ENCODE assay signal across 8 mouse cellular contexts in genomic region chr1:170549059-170549458, GRCm38 (mm10). TPM values are rescaled to one million over a fixed set of nuclear protein-coding genes. Genes with fewer than 3 reads are reported as not detected.
DNase-seq lines count a peak whose midpoint lies in the region; ATAC-seq and TF ChIP-seq lines count a peak whose summit lies in the region.

No protein-coding gene starts in this region.

- no peaks in the 10 kb centered on the region for H3K27me3 ChIP-seq in forebrain, embryonic 14.5 days (replicated peaks; ENCODE audit: control insufficient read depth, insufficient read depth, low read length)
- no peaks in the 10 kb centered on the region for H3K27me3 ChIP-seq in forebrain, embryonic 12.5 days
- H3K27me3 ChIP-seq in neural tube, embryonic 13.5 days, result no peaks in the 10 kb centered on the region
- no peaks in the 10 kb centered on the region for H3K27me3 ChIP-seq in heart, postnatal 0 days (ENCODE audit: control insufficient read depth, insufficient read depth, low read length)
- H3K27me3 ChIP-seq in lung, embryonic 16.5 days (ENCODE audit: control insufficient read depth, insufficient read depth, low read depth, low read length), result no peaks in the 10 kb centered on the region

- no peaks in the 10 kb centered on the region for H3K9me3 ChIP-seq in forebrain, embryonic 14.5 days (replicated peaks; ENCODE audit: control insufficient read depth, low read length)
- H3K9me3 ChIP-seq in forebrain, embryonic 12.5 days, result no peaks in the 10 kb centered on the region
- no peaks in the 10 kb centered on the region for H3K9me3 ChIP-seq in neural tube, embryonic 13.5 days
- H3K9me3 ChIP-seq in heart, postnatal 0 days (replicated peaks; ENCODE audit: control insufficient read depth, low read length), result 0 out of 2 replicates have a peak, but pooled peaks cover 3% of the 10 kb centered on the region
- no peaks in the 10 kb centered on the region for H3K9me3 ChIP-seq in lung, embryonic 16.5 days (ENCODE audit: control insufficient read depth, low read length)

- peak; percentile 78; the same call in 1 of the 2 replicates for ATAC-seq in forebrain, embryonic 14.5 days
- no peak for ATAC-seq in forebrain, embryonic 12.5 days (ENCODE audit: low FRiP score)
- ATAC-seq in neural tube, embryonic 13.5 days (ENCODE audit: low read depth), result peak; percentile 44
- peak; percentile 53; the same call in 1 of the 2 replicates for ATAC-seq in heart, postnatal 0 days (ENCODE audit: insufficient read depth, low read depth)
- peak; percentile 82 for ATAC-seq in lung, embryonic 16.5 days (ENCODE audit: low read depth)
- ATAC-seq in erythroblast, adult 5-6 weeks (replicated peaks; ENCODE audit: low FRiP score, poor library complexity, severe bottlenecking), result no peak

- 30% methylated on average over 9 of the region's 9 CpGs for WGBS in forebrain, embryonic 14.5 days
- 67% methylated on average over 9 of the region's 9 CpGs for WGBS in forebrain, embryonic 12.5 days
- 73% methylated on average over 9 of the region's 9 CpGs for WGBS in neural tube, embryonic 13.5 days
- WGBS in heart, postnatal 0 days, result 50% methylated on average over 9 of the region's 9 CpGs
- 22% methylated on average over 9 of the region's 9 CpGs for WGBS in lung, embryonic 16.5 days

- H3K4me3 ChIP-seq in forebrain, embryonic 14.5 days (ENCODE audit: low read depth, low read length), result no peak overlapping the region
- no peak overlapping the region for H3K4me3 ChIP-seq in forebrain, embryonic 12.5 days (replicated peaks)
- no peak overlapping the region for H3K4me3 ChIP-seq in neural tube, embryonic 13.5 days
- H3K4me3 ChIP-seq in heart, postnatal 0 days (ENCODE audit: low read depth, low read length), result no peak overlapping the region
- 0 out of 2 replicates have a peak overlapping the region, but pooled peaks have one; percentile 2 for H3K4me3 ChIP-seq in lung, embryonic 16.5 days (ENCODE audit: low read length)

- H3K9ac ChIP-seq in forebrain, embryonic 14.5 days (ENCODE audit: low read length), result no peak overlapping the region
- no peak overlapping the region for H3K9ac ChIP-seq in forebrain, embryonic 12.5 days
- H3K9ac ChIP-seq in neural tube, embryonic 13.5 days, result no peak overlapping the region
- H3K9ac ChIP-seq in heart, postnatal 0 days (replicated peaks; ENCODE audit: low read depth, low read length), result no peak overlapping the region
- H3K9ac ChIP-seq in lung, embryonic 16.5 days (ENCODE audit: low read length), result no peak overlapping the region

- H3K36me3 ChIP-seq in forebrain, embryonic 14.5 days (ENCODE audit: control insufficient read depth, insufficient read depth, low read length), result no peaks in the 10 kb centered on the region
- no peaks in the 10 kb centered on the region for H3K36me3 ChIP-seq in forebrain, embryonic 12.5 days (replicated peaks)
- H3K36me3 ChIP-seq in neural tube, embryonic 13.5 days, result no peaks in the 10 kb centered on the region
- no peaks in the 10 kb centered on the region for H3K36me3 ChIP-seq in heart, postnatal 0 days (replicated peaks; ENCODE audit: control insufficient read depth, insufficient read depth, low read length)
- no peaks in the 10 kb centered on the region for H3K36me3 ChIP-seq in lung, embryonic 16.5 days (ENCODE audit: control insufficient read depth, insufficient read depth, low read length)

- no peak overlapping the region for H3K4me2 ChIP-seq in forebrain, embryonic 14.5 days (ENCODE audit: low read length)
- no peak overlapping the region for H3K4me2 ChIP-seq in forebrain, embryonic 12.5 days
- H3K4me2 ChIP-seq in neural tube, embryonic 13.5 days, result no peak overlapping the region
- peak overlapping the region; percentile 12 for H3K4me2 ChIP-seq in heart, postnatal 0 days (ENCODE audit: low read depth, low read length)
- H3K4me2 ChIP-seq in lung, embryonic 16.5 days (ENCODE audit: low read depth, low read length), result peak overlapping the region; percentile 35

- 0 out of 2 replicates have a peak, but pooled peaks cover 2% of the 10 kb centered on the region for H3K4me1 ChIP-seq in forebrain, embryonic 14.5 days (ENCODE audit: control insufficient read depth, insufficient read depth, low read length)
- H3K4me1 ChIP-seq in forebrain, embryonic 12.5 days, result peaks cover 5% of the 10 kb centered on the region
- 0 out of 2 replicates have a peak, but pooled peaks cover 7% of the 10 kb centered on the region for H3K4me1 ChIP-seq in neural tube, embryonic 13.5 days (replicated peaks)
- peaks cover 43% of the 10 kb centered on the region for H3K4me1 ChIP-seq in heart, postnatal 0 days (ENCODE audit: control insufficient read depth, insufficient read depth)
- peaks cover 4% of the 10 kb centered on the region; the same call in 1 of the 2 replicates for H3K4me1 ChIP-seq in lung, embryonic 16.5 days (replicated peaks; ENCODE audit: control insufficient read depth, insufficient read depth, low read length)

- DNase-seq in forebrain, embryonic 14.5 days (ENCODE audit: low spot score), result peak; percentile 92
- no peak for DNase-seq in neural tube, embryonic 10.5 days (ENCODE audit: extremely low spot score, low spot score)
- DNase-seq in heart, postnatal 0 days (ENCODE audit: low spot score), result peak; percentile 78
- DNase-seq in urinary bladder, adult 2 months (ENCODE audit: low spot score), result no peak

- no peak for TF ChIP-seq CTCF in heart, postnatal 0 days (IDR thresholded peaks at IDR 0.05; ENCODE audit: low read depth)

- no peak overlapping the region for H3K27ac ChIP-seq in forebrain, embryonic 14.5 days (ENCODE audit: low read depth, low read length)
- H3K27ac ChIP-seq in forebrain, embryonic 12.5 days, result no peak overlapping the region
- H3K27ac ChIP-seq in neural tube, embryonic 13.5 days (replicated peaks), result no peak overlapping the region
- H3K27ac ChIP-seq in heart, postnatal 0 days (ENCODE audit: low read depth), result peak overlapping the region; percentile 47
- H3K27ac ChIP-seq in lung, embryonic 16.5 days (ENCODE audit: low read length), result 0 out of 2 replicates have a peak overlapping the region, but pooled peaks have one; percentile 2

- TF ChIP-seq EP300 in heart, postnatal 0 days (IDR thresholded peaks at IDR 0.05; ENCODE audit: low read depth), result no peak

RNA-seq across cellular contexts. Expression of gene Nos1ap, which starts 40.6 kb away (rescaled TPM):
- 8.4 and 11.3 TPM in 2 replicates for polyA plus RNA-seq in forebrain, embryonic 14.5 days (2014; fragmentation: Nextera tagmentation; extraction: Ambion mirVana)
- 23.5 and 25.5 TPM in 2 replicates for polyA plus RNA-seq in forebrain, embryonic 12.5 days (2016; fragmentation: Nextera tagmentation; extraction: Ambion mirVana)
- polyA plus RNA-seq in neural tube, embryonic 13.5 days (2015; fragmentation: Nextera tagmentation; extraction: Ambion mirVana), result 17.6 and 17.9 TPM in 2 replicates
- total RNA-seq in heart, postnatal 0 days (2014; rRNA removed; ENCODE audit: low replicate concordance), result 0.99 and 22.1 TPM in 2 replicates
- 7.7 and 10.3 TPM in 2 replicates for polyA plus RNA-seq in heart, postnatal 0 days (2015; fragmentation: Nextera tagmentation; extraction: Ambion mirVana)
- 7.1 and 8.8 TPM in 2 replicates for polyA plus RNA-seq in lung, embryonic 16.5 days (2015; fragmentation: Nextera tagmentation; extraction: Ambion mirVana)
- 23.4 and 25.4 TPM in 2 replicates for total RNA-seq in erythroblast, adult 5-6 weeks (2015; ENCODE audit: low replicate concordance)
- total RNA-seq in erythroblast, adult 5-6 weeks (2017; ENCODE audit: low replicate concordance), result 22.6 and 26.9 TPM in 2 replicates
- polyA plus RNA-seq in urinary bladder, adult 2 months (2012; rRNA removed), result 7.8 and 10.8 TPM in 2 replicates

Comparison
In these comparisons a context has a peak if more than half of its experiments do, and no peak if none do; other contexts are left out.
1. ATAC-seq: peak in forebrain, embryonic 14.5 days (single experiment), neural tube, embryonic 13.5 days (single experiment), heart, postnatal 0 days (single experiment) and lung, embryonic 16.5 days (single experiment); none in forebrain, embryonic 12.5 days (single experiment) and erythroblast, adult 5-6 weeks (single experiment).
2. DNase-seq: peak in forebrain, embryonic 14.5 days (single experiment) and heart, postnatal 0 days (single experiment); none in neural tube, embryonic 10.5 days (single experiment) and urinary bladder, adult 2 months (single experiment).
3. H3K27ac ChIP-seq: peak in heart, postnatal 0 days (single experiment) and lung, embryonic 16.5 days (single experiment); none in forebrain, embryonic 14.5 days (single experiment), forebrain, embryonic 12.5 days (single experiment) and neural tube, embryonic 13.5 days (single experiment).
4. H3K4me2 ChIP-seq: peak in heart, postnatal 0 days (single experiment) and lung, embryonic 16.5 days (single experiment); none in forebrain, embryonic 14.5 days (single experiment), forebrain, embryonic 12.5 days (single experiment) and neural tube, embryonic 13.5 days (single experiment).